Mouse (Mus musculus): ENCODE measurements around the gene Bud13.
A peak's percentile ranks its signal among the peaks of the same experiment; 100 is the strongest.

Bud13 gene

DNA sequence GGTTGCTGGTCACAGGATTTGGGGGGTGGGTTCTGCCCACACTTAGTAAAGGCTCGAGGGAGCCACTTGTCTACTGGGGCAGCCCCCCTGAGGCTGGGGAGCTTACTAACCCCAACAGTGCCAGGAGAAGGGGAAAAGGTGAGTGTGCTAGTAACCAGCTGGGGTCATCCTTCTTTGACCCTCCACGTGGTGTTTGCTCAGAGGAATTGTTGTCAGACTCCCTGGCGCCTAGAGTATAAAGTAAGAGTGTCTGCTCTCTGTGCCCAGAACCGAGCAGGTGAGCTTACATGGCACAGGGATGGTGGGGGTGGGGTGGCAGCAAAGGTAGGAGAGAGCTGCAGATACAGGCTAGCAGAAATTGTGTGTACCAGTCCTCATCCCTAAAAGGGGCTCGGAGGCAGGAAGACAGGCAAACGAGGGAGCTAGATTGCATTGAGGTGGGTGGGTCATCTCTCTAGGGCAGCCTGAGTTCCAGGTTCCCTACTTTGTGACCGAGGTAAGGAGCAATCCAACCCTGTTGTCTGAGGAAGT lies 14.4 kb upstream of the Bud13 start, which contains the start of gene Apoa5:
Apoa5 (plus strand) TSS at position 291 of the 531 bp plus-strand sequence.
- no peak for DNase-seq (ENCODE audit: low read depth, low spot score)
- Histone ChIP-seq H3K27me3 (ENCODE audit: control insufficient read depth, insufficient read depth, low read length, poor library complexity, severe bottlenecking) (peaks cover 2% of the 10 kb centered on the region; the same call in 1 of the 2 replicates), H3K36me3 (ENCODE audit: control insufficient read depth, insufficient read depth, low read length, poor library complexity, severe bottlenecking) (no peaks in the 10 kb centered on the region)

GRCm38 (mm10) chr9:46269125-46269524 lies 13.7 kb upstream of the Bud13 start:
- DNase-seq (ENCODE audit: low read depth, low spot score): no peak
- no peaks in the 10 kb centered on the region for H3K36me3 ChIP-seq (ENCODE audit: control insufficient read depth, insufficient read depth, low read length, poor library complexity, severe bottlenecking)

GRCm38 (mm10) chr9:46270782-46271181 lies 12.0 kb upstream of the Bud13 start:
- H3K36me3 ChIP-seq (ENCODE audit: control insufficient read depth, insufficient read depth, low read length, poor library complexity, severe bottlenecking): peaks cover 4% of the 10 kb centered on the region; the same call in 1 of the 2 replicates
- no peak for DNase-seq (ENCODE audit: low read depth, low spot score)

More at GRCm38 (mm10) chr9:46269125-46269524, 13.7 kb upstream of the Bud13 start:
- peaks cover 2% of the 10 kb centered on the region; the same call in 1 of the 2 replicates for H3K27me3 ChIP-seq (ENCODE audit: control insufficient read depth, insufficient read depth, low read length, poor library complexity, severe bottlenecking)

GRCm38 (mm10) chr9:46272070-46272469 lies 10.7 kb upstream of the Bud13 start:
- peaks cover 2% of the 10 kb centered on the region; the same call in 1 of the 2 replicates for H3K27me3 ChIP-seq (ENCODE audit: control insufficient read depth, insufficient read depth, low read length, poor library complexity, severe bottlenecking)
- H3K36me3 ChIP-seq (ENCODE audit: control insufficient read depth, insufficient read depth, low read length, poor library complexity, severe bottlenecking): peaks cover 7% of the 10 kb centered on the region
- DNase-seq (ENCODE audit: low read depth, low spot score): no peak

More at GRCm38 (mm10) chr9:46270782-46271181, 12.0 kb upstream of the Bud13 start:
- H3K27me3 ChIP-seq (ENCODE audit: control insufficient read depth, insufficient read depth, low read length, poor library complexity, severe bottlenecking): peaks cover 2% of the 10 kb centered on the region; the same call in 1 of the 2 replicates

- peaks cover 2% of the 10 kb centered on the region; the same call in 1 of the 2 replicates for H3K27me3 ChIP-seq (ENCODE audit: control insufficient read depth, insufficient read depth, low read length, poor library complexity, severe bottlenecking)
- peak; percentile 93 for DNase-seq (ENCODE audit: low read depth, low spot score)
- peaks cover 7% of the 10 kb centered on the region for H3K36me3 ChIP-seq (ENCODE audit: control insufficient read depth, insufficient read depth, low read length, poor library complexity, severe bottlenecking)
Measured at GRCm38 (mm10) chr9:46272677-46273454, 9.9 kb upstream of the Bud13 start, which contains the start of gene Zpr1. Zpr1 (plus strand) TSS chr9:46273064.

GRCm38 (mm10) chr9:46274494-46274893 lies 8.3 kb upstream of the Bud13 start:
- peaks cover 10% of the 10 kb centered on the region for H3K36me3 ChIP-seq (ENCODE audit: control insufficient read depth, insufficient read depth, low read length, poor library complexity, severe bottlenecking)
- no peak for DNase-seq (ENCODE audit: low read depth, low spot score)
- H3K27me3 ChIP-seq (ENCODE audit: control insufficient read depth, insufficient read depth, low read length, poor library complexity, severe bottlenecking): no peaks in the 10 kb centered on the region

DNA sequence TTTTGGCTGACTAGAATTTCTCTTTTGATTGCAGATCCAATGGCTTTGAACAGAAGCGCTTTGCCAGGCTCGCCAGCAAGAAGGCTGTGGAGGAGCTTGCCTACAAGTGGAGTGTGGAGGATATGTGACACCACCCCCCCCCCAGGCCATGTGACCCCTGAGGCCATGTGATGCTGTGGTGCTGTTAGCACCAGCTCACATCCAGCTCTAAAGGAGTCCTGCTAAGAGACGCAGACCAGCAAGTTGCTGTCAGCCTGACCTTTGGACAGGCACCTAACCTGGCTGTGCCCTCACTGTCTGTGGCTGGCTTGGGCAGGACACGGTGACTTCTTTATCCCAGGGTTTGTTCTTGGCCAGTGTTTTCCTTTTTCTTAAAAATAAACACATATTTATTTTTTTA lies 15.6 kb downstream of the Bud13 start:
- peaks cover 8% of the 10 kb centered on the region for H3K36me3 ChIP-seq (ENCODE audit: control insufficient read depth, insufficient read depth, low read length, poor library complexity, severe bottlenecking)
- DNase-seq (ENCODE audit: low read depth, low spot score): no peak

DNA sequence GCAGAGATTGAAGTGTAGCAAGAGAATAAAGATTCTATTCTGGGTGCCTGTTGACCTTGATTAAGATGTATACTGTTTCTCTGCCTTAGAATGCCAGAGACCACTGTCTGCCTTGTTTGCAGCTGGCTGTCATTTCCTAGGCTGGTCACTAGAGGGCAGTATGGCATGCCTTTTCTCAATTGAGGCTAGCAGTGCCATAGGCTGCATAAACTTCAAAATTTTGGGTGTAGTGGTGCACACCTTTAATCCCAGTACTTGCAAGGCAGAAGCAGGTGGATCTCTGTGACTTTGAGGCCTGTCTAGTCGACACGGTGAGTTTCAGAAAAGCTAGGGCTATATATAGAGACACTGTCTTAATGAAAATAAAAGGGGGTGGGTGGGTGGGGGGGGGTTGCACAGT lies 19.3 kb downstream of the Bud13 start:
- peak; percentile 70 for DNase-seq (ENCODE audit: low read depth, low spot score)
- H3K27me3 ChIP-seq (ENCODE audit: control insufficient read depth, insufficient read depth, low read length, poor library complexity, severe bottlenecking): no peaks in the 10 kb centered on the region
- H3K36me3 ChIP-seq (ENCODE audit: control insufficient read depth, insufficient read depth, low read length, poor library complexity, severe bottlenecking): peaks cover 5% of the 10 kb centered on the region

More for the DNA sequence above, 15.6 kb downstream of the Bud13 start:
- no peaks in the 10 kb centered on the region for H3K27me3 ChIP-seq (ENCODE audit: control insufficient read depth, insufficient read depth, low read length, poor library complexity, severe bottlenecking)

GRCm38 (mm10) chr9:46309121-46309520 lies 26.3 kb downstream of the Bud13 start:
- H3K36me3 ChIP-seq (ENCODE audit: control insufficient read depth, insufficient read depth, low read length, poor library complexity, severe bottlenecking): no peaks in the 10 kb centered on the region
- no peaks in the 10 kb centered on the region for H3K27me3 ChIP-seq (ENCODE audit: control insufficient read depth, insufficient read depth, low read length, poor library complexity, severe bottlenecking)
- no peak for DNase-seq (ENCODE audit: low read depth, low spot score)

GRCm38 (mm10) chr9:46314507-46314906 lies 31.7 kb downstream of the Bud13 start:
- Histone ChIP-seq H3K36me3 (ENCODE audit: control insufficient read depth, insufficient read depth, low read length, poor library complexity, severe bottlenecking) (no peaks in the 10 kb centered on the region), H3K27me3 (ENCODE audit: control insufficient read depth, insufficient read depth, low read length, poor library complexity, severe bottlenecking) (no peaks in the 10 kb centered on the region)
- peak; percentile 80 for DNase-seq (ENCODE audit: low read depth, low spot score)

GRCm38 (mm10) chr9:46314921-46315320 lies 32.1 kb downstream of the Bud13 start:
- no peaks in the 10 kb centered on the region for H3K36me3 ChIP-seq (ENCODE audit: control insufficient read depth, insufficient read depth, low read length, poor library complexity, severe bottlenecking)
- no peak for DNase-seq (ENCODE audit: low read depth, low spot score)
- no peaks in the 10 kb centered on the region for H3K27me3 ChIP-seq (ENCODE audit: control insufficient read depth, insufficient read depth, low read length, poor library complexity, severe bottlenecking)

DNA sequence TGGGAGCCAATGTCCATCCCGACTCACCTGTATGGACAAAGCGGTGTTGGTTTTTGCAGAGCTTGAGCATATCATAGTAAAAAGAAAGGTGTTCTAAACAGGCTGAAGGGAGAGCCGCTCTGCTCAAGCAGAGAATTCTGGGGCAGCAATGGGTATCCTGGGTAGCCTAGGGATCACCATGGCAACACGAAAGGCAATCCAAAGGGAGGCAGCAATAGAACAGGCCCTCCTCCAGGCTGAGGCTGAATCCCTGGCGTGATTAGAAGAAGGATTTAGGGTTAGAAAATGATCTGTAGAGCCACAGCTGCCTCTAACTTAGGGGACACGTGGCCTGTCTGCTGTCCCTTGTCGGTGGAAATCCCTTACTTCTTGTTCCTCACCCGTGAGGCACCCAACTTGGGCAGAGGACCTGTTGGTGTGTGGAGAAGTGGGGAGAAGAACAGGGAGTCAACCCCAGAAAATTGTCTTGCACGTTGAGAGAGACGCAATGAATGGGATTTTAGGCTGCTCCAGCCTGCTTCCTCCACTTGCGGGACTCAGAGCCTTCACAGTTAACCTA lies 33.1 kb downstream of the Bud13 start:
- Histone ChIP-seq H3K36me3 (ENCODE audit: control insufficient read depth, insufficient read depth, low read length, poor library complexity, severe bottlenecking) (no peaks in the 10 kb centered on the region), H3K27me3 (ENCODE audit: control insufficient read depth, insufficient read depth, low read length, poor library complexity, severe bottlenecking) (no peaks in the 10 kb centered on the region)
- no peak for DNase-seq (ENCODE audit: low read depth, low spot score)

DNA sequence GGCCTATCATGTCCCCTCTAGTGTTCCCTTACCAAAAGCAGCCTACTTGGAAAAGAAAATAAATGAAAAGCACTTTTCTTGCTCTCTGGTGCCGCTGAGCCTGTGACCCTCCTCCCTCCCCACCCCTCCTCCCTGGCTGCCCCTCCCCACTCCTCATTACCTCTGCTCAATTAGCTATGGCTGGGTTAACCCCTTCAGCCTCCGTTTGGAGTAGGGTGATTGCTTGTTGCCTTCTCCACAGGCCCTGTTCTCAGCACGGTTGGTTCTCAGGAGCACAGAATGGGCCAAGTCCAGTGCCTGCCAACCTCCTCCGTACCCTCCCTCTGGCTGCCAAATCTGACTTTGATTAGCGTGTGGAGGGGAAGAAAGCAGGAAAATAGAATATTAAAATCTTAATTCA lies 33.6 kb downstream of the Bud13 start:
- Histone ChIP-seq H3K27me3 (ENCODE audit: control insufficient read depth, insufficient read depth, low read length, poor library complexity, severe bottlenecking) (no peaks in the 10 kb centered on the region), H3K36me3 (ENCODE audit: control insufficient read depth, insufficient read depth, low read length, poor library complexity, severe bottlenecking) (no peaks in the 10 kb centered on the region)
- no peak for DNase-seq (ENCODE audit: low read depth, low spot score)

DNA sequence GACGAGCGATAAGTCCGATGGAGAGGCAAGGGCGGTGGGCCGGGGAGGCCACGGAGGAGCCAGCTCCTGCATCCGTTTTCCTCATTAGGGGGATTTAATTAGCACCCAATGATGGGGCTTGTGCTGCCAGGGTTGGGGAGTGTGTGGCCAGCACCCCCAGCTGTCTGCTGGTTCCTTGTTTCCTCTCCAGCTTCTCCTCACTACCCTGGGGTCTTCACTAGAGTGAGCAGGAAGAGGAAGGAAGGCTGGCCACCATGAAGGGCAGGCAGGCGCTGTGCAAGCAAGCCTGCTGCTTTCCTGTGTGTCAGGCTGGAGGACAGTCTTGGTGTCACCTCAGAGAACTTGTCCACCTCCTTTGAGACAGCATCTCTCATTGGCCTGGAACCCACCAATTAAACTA lies 34.1 kb downstream of the Bud13 start:
- no peak for DNase-seq (ENCODE audit: low read depth, low spot score)
- H3K36me3 ChIP-seq (ENCODE audit: control insufficient read depth, insufficient read depth, low read length, poor library complexity, severe bottlenecking): no peaks in the 10 kb centered on the region
- no peaks in the 10 kb centered on the region for H3K27me3 ChIP-seq (ENCODE audit: control insufficient read depth, insufficient read depth, low read length, poor library complexity, severe bottlenecking)

DNA sequence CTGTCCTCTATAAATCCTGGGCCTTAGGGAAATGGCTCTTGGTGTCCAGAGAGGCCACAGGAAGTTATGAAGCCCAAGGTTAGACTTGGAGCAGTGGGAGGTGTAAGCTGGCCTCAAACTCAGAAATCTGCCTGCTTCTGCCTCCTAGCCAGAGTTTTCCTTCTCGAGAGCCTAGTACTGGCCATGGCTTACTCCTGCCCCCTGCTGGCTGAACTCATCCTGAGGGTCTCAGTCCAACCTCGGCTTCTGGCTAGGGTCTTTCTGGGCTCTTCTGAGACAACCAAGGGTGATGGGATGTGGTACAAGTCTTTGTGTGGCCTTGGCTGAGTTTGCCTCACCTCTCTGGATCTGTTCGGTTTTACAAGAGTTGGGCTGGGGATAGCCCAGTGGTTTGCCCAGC lies 35.1 kb downstream of the Bud13 start:
- peak; percentile 6 for DNase-seq (ENCODE audit: low read depth, low spot score)
- no peaks in the 10 kb centered on the region for H3K27me3 ChIP-seq (ENCODE audit: control insufficient read depth, insufficient read depth, low read length, poor library complexity, severe bottlenecking)

More for the DNA sequence above, 35.1 kb downstream of the Bud13 start:
- H3K36me3 ChIP-seq (ENCODE audit: control insufficient read depth, insufficient read depth, low read length, poor library complexity, severe bottlenecking): no peaks in the 10 kb centered on the region

Data from splenic B cell, adult 2 months (primary cell).